Mouse (Mus musculus): ENCODE measurements around the gene Sh2d1a. TPM values are rescaled to one million over a fixed set of nuclear protein-coding genes. Genes with fewer than 3 reads are reported as not detected.

Gene Sh2d1a
- total RNA-seq (2021): not detected

DNA sequence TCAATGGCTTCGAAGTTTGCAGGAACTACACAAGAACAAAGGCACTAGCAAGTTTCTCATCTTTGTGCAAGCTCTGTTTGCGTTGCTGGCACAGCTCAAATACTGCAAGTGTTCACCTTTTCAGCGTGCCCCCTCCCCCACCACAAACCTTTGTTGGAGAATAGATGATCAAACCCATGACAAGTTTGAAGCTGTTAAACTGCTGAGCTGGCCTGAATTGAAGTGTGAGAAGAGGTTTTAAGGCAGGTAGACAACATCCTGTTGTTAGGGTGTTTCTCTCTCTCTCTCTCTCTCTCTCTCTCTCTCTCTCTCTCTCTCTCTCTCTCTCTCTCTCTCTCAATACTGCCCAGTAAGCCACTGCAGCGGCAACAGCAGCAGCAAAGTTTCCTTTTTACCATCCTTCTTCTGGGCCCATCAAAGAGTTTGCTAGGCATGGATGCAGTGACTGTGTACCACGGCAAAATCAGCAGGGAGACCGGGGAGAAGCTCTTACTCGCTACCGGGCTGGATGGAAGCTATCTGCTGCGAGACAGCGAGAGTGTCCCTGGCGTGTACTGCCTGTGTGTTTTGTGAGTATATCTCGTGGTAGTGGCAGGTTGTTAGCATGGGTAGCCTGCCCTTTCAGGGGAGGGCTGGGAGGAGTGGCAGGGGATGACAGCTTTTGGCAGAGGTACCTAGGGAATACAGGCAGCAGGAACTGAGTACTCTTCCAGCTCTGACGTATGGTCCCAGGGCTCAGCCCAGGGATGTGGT is at the start of gene Sh2d1a:
Gene Sh2d1a (plus strand): TSS at position 163 of the 753 bp plus-strand sequence.
- intact Hi-C loops (cut with DNase I): no loop called here
- DNase-seq (ENCODE audit: low spot score): no peak

DNA sequence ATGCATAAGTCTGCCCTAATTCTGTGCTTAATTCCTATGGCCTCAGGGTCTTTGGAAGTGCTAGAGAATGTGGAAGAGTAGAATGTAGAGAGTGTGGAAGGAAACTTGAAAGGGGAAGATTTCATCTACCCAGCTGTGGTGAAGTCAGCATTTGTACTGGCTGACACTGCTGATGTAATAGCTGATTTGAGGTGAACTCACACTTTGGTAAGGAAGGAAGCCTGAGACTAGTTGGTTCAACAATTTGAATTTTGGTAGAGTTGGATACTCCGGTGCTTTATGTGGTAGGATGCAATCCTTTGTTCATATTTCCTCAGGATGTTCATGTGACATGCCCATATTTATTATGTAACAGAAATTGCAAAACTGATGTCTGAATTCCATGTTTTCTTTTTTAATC is 49.3 kb upstream of the Sh2d1a start:
- intact Hi-C loops (cut with DNase I): no loop called here
- no peak for DNase-seq (ENCODE audit: low spot score)

DNA sequence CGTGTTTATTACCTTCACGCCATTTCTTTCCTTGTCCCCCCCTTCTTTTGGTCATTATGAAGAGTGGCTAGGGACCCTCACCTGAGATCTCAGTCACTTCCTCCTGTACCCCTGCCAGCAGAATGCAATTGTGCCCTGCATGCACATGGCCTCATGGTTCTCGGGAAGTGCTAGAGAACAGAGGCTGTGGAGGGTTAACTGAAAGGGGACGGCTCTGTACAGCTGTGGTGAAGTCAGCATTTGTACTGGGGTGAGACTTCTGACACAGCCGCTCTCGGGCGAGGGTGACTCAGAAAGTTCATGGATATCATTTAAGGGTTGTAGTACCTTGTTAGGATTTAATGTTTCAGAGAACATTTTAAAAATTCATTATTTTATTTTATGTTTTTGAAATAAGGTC is 47.7 kb upstream of the Sh2d1a start:
- intact Hi-C loops (cut with DNase I): no loop called here
- DNase-seq (ENCODE audit: low spot score): no peak

DNA sequence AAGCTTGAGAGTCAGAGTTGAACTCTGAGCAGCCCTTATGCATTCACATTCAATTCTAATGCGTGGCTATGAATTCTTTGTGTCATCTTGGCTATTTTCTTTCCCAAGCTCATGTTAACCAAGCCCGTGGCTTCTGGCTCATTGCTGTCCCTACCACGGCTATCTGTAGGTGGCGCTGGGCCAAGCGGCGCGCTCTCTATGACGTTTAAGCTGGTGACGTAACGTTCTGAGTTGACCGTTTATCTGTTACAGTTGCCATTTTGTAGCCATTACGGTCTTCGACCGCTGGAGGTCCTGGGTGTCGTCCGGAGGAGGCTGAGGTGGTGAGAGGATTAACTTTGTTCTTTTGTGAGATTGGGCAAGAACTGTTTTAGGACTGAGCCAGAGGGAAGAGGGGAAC is 12.8 kb upstream of the Sh2d1a start, which contains the start of gene Tex13c2:
Gene Tex13c2 (plus strand): TSS at position 246 of the 400 bp plus-strand sequence.
- intact Hi-C loops (cut with DNase I): no loop called here
- DNase-seq (ENCODE audit: low spot score): no peak

DNA sequence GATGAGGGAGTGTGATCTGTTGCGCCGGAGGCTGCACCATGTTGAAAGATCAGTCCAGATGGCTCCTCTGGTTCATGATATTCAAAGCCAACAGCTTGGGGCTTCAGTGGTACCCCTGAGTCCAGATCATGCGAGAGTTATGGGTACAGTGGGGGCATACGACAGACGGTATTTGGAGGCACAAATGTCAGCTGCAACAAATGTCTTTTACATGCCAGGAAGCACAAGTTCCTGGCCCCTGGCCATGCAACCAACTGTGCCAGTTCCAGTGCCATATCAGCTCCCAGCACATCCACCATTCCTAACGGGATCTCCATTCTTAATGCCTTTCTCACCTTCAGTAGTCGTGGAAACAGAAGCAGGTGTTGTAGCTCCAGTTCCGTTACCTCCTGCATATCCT is 11.9 kb upstream of the Sh2d1a start:
- intact Hi-C loops (cut with DNase I): no loop called here
- no peak for DNase-seq (ENCODE audit: low spot score)

DNA sequence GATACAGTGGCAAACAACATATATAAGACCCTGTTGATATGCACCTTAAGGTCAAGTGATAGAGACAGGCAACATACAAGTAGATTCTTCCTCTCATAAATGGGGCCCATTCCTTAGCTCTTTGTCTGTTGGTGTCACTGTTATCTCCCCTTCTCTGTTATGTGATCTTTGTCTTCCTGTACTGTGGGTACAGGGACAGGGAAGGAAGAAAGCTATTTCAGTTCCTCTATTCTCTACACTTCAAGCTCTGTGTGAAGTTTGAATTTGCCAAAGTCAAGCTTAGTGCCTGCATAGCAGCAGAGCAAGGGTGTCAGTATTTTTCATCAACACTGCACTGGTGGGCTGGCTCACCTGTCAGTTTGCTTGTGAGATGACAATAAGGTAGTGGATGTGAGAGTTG is 1.7 kb upstream of the Sh2d1a start:
- no peak for DNase-seq (ENCODE audit: low spot score)
- intact Hi-C loops (cut with DNase I): no loop called here

DNA sequence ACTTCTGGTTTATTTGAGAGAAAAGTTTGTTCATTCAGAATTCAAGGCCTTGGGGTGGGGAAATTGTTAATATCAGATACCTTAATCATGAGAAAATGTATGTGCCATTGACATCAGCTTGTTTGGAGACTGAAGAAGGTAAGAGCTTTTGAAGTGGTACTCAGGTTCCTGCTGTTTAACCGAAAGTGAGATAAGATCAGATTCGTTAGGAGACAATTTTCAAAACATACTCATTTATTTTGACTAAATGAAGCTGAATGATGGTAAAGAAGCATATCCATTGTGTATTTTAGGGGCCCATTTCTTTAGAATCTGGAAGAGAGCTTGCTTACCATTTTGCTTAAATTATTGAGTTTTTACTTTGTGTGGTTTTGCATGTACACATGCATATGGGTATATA is 8.9 kb downstream of the Sh2d1a start:
- intact Hi-C loops (cut with DNase I): loop anchor here (10.0 kb wide), 1 partner anchor 236 kb away; no protein-coding TSS in a partner anchor
- DNase-seq (ENCODE audit: low spot score): no peak

DNA sequence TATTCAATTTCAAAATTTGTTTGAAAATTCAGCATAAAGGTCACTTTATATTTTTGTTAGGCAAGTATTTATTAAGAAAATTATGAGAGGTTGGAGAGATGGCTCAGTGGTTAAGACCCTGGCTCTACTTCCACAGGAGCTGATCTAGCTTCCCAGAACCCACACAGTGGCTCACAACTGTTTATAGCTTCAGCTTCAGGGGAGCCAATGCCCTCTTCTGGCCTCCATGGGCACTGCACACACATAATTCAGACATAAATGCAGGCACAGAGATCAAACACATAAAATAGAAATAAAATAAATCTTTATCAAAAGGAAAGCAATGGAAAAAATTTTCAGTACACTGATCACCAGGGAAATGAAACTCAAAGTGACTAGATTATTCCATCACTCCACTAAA is 10.3 kb downstream of the Sh2d1a start:
- no peak for DNase-seq (ENCODE audit: low spot score)
- intact Hi-C loops (cut with DNase I): loop anchor here (10.0 kb wide), 1 partner anchor 238 kb away; no protein-coding TSS in a partner anchor

DNA sequence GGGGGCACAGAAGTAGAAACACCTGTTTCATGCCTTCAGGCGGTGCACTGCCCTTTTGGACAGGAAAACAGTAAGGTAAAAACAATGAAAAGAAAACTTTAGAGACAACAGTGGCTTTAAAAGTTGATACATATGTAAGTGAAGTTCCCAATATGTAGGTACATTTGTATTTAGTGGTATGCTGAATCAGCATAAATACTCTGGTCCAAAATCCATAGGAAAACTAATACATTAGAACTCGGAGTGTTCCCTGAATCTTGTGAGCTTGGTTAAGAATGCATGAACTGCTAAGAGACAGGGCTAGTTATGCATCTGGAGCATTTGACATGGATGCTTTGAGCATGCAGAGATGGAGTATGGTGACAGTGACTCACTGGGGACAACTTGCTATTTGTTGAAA is 20.6 kb downstream of the Sh2d1a start:
- DNase-seq (ENCODE audit: low spot score): no peak
- intact Hi-C loops (cut with DNase I): no loop called here

DNA sequence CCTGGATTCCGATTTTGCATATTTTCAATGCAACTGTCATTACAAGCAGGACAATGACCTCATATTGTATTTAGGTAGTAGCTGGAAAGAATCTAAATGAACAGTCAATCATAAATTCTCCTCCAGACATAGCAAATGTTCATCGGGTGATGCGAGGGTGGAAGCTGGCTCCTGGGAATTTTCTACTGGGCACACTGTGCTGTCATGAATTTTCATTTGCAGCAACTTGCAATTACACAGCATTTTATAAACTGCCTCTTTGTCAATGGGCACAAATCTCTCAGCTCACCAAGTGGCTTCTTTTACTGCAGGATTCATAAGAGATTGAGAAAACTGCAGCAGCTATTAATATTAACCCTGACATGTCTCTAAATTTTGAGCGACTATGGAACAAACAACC is 28.4 kb downstream of the Sh2d1a start:
- intact Hi-C loops (cut with DNase I): no loop called here
- no peak for DNase-seq (ENCODE audit: low spot score)

DNA sequence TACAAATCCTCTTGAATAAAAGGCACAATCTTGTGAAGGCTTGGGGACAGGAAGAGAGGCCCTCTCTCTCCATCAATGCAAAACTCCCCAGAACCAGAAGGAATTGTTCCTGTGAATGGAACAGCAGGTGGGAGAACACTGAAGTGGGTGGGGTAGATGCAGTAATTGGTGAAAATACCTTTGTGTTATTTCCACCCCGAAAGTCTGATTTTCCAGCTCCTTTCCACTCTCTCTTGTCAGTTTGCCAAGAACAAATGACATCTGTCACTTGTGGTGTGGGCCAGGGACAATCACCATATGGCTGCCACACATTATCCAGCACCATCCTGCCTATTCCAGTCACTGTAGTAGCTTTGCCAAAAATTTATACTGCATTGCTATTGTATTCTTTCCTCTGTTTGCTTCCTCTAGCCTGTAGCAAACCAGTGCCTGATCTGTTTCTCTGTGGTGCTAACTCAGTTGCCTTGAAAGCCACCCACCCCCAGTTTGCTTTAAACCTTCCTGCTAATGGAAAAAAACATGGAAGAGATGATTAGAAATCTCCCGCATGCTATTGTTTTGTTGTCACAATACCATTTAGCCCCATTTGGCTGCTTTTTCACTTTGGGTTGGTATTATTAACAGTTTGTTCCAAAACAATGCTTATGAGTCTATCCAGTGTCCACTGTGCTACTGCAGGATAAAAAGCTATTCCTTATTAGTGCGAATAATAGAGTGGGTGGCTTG is 37.9 kb downstream of the Sh2d1a start:
- intact Hi-C loops (cut with DNase I): no loop called here
- no peak for DNase-seq (ENCODE audit: low spot score)

DNA sequence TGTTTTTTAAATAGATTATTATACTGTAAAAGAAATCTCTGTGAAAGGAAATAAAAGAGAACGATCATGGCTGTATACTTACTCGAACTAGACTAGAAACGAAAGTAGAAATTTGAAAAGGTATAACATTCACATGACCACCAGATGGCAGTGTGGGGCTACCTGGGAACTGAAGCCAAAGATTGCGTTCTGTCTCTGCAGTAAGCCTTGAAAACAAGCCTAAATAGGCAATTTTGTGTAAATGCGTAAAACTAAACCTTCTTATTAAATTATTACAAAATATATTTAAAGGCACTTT is 38.5 kb downstream of the Sh2d1a start:
- intact Hi-C loops (cut with DNase I): no loop called here
- peak; percentile 2 for DNase-seq (ENCODE audit: low spot score)

DNA sequence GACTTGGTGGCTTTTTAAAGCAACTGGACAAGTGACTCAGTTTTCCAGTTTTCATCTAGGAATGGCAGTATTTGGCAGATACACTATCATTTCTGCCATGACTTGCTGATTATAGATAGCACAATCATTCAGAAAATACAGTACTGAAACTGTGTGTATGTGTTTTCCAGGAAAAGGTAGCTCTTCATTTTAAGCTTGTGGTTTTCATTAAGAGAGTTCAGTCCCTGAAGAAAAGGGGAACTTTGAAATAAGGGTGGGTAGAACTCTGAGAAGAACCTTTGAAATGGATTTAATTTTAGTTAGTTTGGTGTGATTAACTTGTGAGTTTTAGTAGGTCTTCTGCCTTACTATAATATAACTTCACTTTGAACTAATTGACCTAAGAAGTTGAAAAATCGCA is 42.8 kb downstream of the Sh2d1a start:
- no peak for DNase-seq (ENCODE audit: low spot score)
- intact Hi-C loops (cut with DNase I): no loop called here

DNA sequence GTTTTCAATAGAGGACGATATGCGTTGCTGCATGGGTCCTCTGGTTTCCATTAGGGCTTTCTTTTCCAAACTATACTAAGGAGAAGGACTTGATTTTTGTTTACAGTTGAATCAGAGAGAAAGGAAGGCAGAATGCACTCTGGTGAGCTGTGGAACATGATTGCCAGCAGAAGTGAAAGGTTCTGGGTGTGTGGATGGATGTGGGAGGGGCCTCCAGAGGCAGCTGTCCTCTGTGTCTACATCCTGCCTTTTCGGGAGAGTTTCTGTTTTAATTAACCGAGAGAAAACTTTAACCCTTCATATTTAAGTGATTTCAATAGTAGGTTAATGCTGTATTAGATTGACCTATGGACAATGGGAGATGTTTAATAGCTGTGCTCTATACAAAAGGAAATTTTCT is 46.3 kb downstream of the Sh2d1a start:
- intact Hi-C loops (cut with DNase I): no loop called here
- no peak for DNase-seq (ENCODE audit: low spot score)

DNA sequence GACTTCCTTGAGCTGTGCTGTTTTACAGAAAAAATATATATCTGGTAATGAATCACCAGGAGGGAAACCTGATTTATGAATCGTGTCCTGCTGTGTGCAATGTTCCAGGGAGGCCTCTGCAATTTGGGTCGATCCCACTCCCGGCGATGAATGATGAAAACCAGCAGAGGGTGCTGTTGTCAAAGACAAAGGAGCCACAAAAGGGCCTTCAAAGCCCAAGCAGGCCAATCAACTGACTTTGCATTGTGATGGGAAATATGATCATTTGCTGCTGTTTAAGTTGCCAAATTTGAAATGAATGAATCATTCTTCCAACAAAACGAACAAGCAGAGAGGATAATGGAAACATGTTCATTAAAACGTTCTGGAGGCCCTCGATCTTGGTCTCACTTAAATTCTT is 55.0 kb downstream of the Sh2d1a start:
- intact Hi-C loops (cut with DNase I): no loop called here
- no peak for DNase-seq (ENCODE audit: low spot score)

DNA sequence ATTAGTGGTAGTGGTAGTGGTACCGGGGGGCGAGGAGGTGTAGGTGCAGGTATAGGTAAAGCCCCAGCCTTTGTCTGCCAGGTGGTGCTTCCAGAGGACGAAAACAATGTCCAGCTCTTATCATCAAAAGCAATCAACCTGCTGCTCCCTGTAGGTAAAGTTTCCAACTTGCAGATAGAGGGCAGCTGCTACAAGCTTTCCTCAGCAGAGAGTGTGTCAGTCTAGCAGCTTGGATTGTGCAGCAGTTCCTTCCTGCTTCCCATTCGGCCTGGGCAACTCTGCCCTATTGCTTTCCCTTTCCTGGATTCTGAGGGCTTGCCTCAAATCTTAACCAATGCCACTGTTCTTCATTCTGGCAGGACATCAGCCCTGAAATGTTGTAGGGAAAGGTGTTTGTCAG is 56.4 kb downstream of the Sh2d1a start:
- intact Hi-C loops (cut with DNase I): no loop called here

More for the DNA sequence above, 56.4 kb downstream of the Sh2d1a start:
- no peak for DNase-seq (ENCODE audit: low spot score)

Other genes starting within 250 kb of the Sh2d1a start
- not detected for gene Tex13c2, start 12.8 kb upstream of the Sh2d1a start, total RNA-seq (2021)

Data from heart, postnatal 25 days (tissue).